Mouse (Mus musculus): Measurements from ENCODE around the gene Gm340. TPM values are rescaled to one million over a fixed set of nuclear protein-coding genes. Genes with fewer than 3 reads are reported as not detected.

Gene Gm340
- polyA plus RNA-seq, 1 experiment: 1.4 TPM

GRCm38 (mm10) chr19:41560856-41561255, 21.3 kb upstream of the Gm340 start:
- Histone ChIP-seq H3ac (ENCODE audit: control insufficient read depth, insufficient read length) (no peak overlapping the region), H3K36me3 (ENCODE audit: control insufficient read depth, insufficient read depth) (peaks cover 10% of the 10 kb centered on the region), H3K4me3 (no peak overlapping the region), H3K79me2 (ENCODE audit: control insufficient read depth, insufficient read depth) (peaks cover 7% of the 10 kb centered on the region), H3K4me2 (ENCODE audit: low read depth) (no peak overlapping the region), H3K27me3 (ENCODE audit: control insufficient read depth, insufficient read depth, insufficient read length) (no peaks in the 10 kb centered on the region)
- TF ChIP-seq CEBPB (IDR thresholded peaks at IDR 0.05; ENCODE audit: insufficient read depth, poor library complexity, severe bottlenecking) (no peak), SRF (IDR thresholded peaks at IDR 0.05; ENCODE audit: control insufficient read depth, insufficient read length, low read depth) (no peak), MYOG (IDR thresholded peaks at IDR 0.05; ENCODE audit: control insufficient read depth in 1 of 3, insufficient read depth in 1 of 3, insufficient read length in 2 of 3, low read depth in 2 of 3) (no peak), POLR2AphosphoS2 (IDR thresholded peaks at IDR 0.05; ENCODE audit: insufficient read length, low read depth) (no peak), TCF12 (IDR thresholded peaks at IDR 0.05; ENCODE audit: insufficient read depth, poor library complexity, severe bottlenecking) (no peak), REST (IDR thresholded peaks at IDR 0.05; ENCODE audit: insufficient read depth, insufficient read length) (no peak), USF1 (IDR thresholded peaks at IDR 0.05; ENCODE audit: low read depth) (no peak), MAX (IDR thresholded peaks at IDR 0.05; ENCODE audit: low read depth) (no peak), POLR2A (IDR thresholded peaks at IDR 0.05; ENCODE audit: insufficient read length, low read depth) (no peak), E2F4 (IDR thresholded peaks at IDR 0.05; ENCODE audit: insufficient read depth) (no peak), TCF3 (IDR thresholded peaks at IDR 0.05; ENCODE audit: insufficient read length, low read depth) (no peak), MYOD1 (IDR thresholded peaks at IDR 0.05; ENCODE audit: control insufficient read depth in 1 of 3, insufficient read length in 2 of 3, low read depth in 2 of 3) (no peak)

DNA sequence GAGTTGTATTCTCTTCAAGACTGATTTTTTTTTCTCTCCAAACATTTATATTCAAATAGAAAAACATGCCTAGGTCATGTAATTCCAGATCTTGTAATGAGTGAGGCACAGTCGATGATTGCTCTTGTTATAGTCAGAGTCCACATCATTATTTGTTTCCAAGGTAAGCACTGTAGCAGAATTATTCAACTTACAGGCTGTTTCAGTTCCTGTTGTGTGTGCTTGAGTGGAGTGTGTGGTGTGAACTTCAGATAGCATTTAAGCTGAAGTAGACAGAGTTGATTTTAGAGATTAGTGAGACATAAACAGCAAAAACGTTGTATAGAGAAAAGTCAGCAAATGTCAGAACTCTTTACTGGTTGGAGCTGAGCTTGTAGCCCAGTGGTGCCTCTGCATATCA, 13.4 kb upstream of the Gm340 start:
- Histone ChIP-seq H3K79me2 (ENCODE audit: control insufficient read depth, insufficient read depth) (peaks cover 7% of the 10 kb centered on the region), H3ac (ENCODE audit: control insufficient read depth, insufficient read length) (no peak overlapping the region), H3K36me3 (ENCODE audit: control insufficient read depth, insufficient read depth) (no peaks in the 10 kb centered on the region), H3K27me3 (ENCODE audit: control insufficient read depth, insufficient read depth, insufficient read length) (no peaks in the 10 kb centered on the region), H3K4me2 (ENCODE audit: low read depth) (no peak overlapping the region), H3K4me3 (no peak overlapping the region)
- no peak for TF ChIP-seq CEBPB (IDR thresholded peaks at IDR 0.05; ENCODE audit: insufficient read depth, poor library complexity, severe bottlenecking)
- TF ChIP-seq E2F4 (IDR thresholded peaks at IDR 0.05; ENCODE audit: insufficient read depth): no peak
- no peak for TF ChIP-seq POLR2AphosphoS2 (IDR thresholded peaks at IDR 0.05; ENCODE audit: insufficient read length, low read depth)

- no peaks in the 10 kb centered on the region for H3K79me2 ChIP-seq (ENCODE audit: control insufficient read depth, insufficient read depth)
- no peak overlapping the region for H3ac ChIP-seq (ENCODE audit: control insufficient read depth, insufficient read length)
- H3K4me3 ChIP-seq: no peak overlapping the region
- H3K27me3 ChIP-seq (ENCODE audit: control insufficient read depth, insufficient read depth, insufficient read length): no peaks in the 10 kb centered on the region
- H3K36me3 ChIP-seq (ENCODE audit: control insufficient read depth, insufficient read depth): no peaks in the 10 kb centered on the region
- TF ChIP-seq E2F4 (IDR thresholded peaks at IDR 0.05; ENCODE audit: insufficient read depth) (no peak), SRF (IDR thresholded peaks at IDR 0.05; ENCODE audit: control insufficient read depth, insufficient read length, low read depth) (no peak), MYOG (IDR thresholded peaks at IDR 0.05; ENCODE audit: control insufficient read depth in 1 of 3, insufficient read depth in 1 of 3, insufficient read length in 2 of 3, low read depth in 2 of 3) (no peak), POLR2A (IDR thresholded peaks at IDR 0.05; ENCODE audit: insufficient read length, low read depth) (no peak), MYOD1 (IDR thresholded peaks at IDR 0.05; ENCODE audit: control insufficient read depth in 1 of 3, insufficient read length in 2 of 3, low read depth in 2 of 3) (no peak), USF1 (IDR thresholded peaks at IDR 0.05; ENCODE audit: low read depth) (no peak), REST (IDR thresholded peaks at IDR 0.05; ENCODE audit: insufficient read depth, insufficient read length) (no peak), TCF12 (IDR thresholded peaks at IDR 0.05; ENCODE audit: insufficient read depth, poor library complexity, severe bottlenecking) (no peak), MAX (IDR thresholded peaks at IDR 0.05; ENCODE audit: low read depth) (no peak), TCF3 (IDR thresholded peaks at IDR 0.05; ENCODE audit: insufficient read length, low read depth) (no peak), POLR2AphosphoS2 (IDR thresholded peaks at IDR 0.05; ENCODE audit: insufficient read length, low read depth) (no peak), CEBPB (IDR thresholded peaks at IDR 0.05; ENCODE audit: insufficient read depth, poor library complexity, severe bottlenecking) (no peak)
- no peak overlapping the region for H3K4me2 ChIP-seq (ENCODE audit: low read depth)
These were observed 8.5 kb upstream of the Gm340 start for GRCm38 (mm10) chr19:41573700-41574099.

DNA sequence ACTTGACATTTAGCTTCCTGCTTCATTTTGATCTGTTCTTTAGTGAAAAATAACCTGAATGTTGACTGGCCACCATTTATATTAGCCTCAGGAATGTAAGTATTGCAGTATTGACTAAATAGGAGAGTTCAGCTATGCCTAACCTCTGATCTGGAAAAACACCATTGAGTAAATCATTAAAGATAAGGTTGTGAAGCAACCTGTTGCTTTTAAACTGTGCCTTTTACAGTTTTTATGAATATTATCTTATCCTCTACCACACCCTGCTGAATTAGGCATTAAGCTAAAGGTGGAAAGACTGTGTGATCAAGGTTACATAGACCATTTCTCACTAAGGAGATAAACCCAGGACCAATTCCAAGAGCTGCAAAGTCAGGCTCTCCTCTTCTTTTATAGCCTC, 4.6 kb upstream of the Gm340 start:
- no peak overlapping the region for H3ac ChIP-seq (ENCODE audit: control insufficient read depth, insufficient read length)
- peaks cover 5% of the 10 kb centered on the region for H3K36me3 ChIP-seq (ENCODE audit: control insufficient read depth, insufficient read depth)
- no peak overlapping the region for H3K4me2 ChIP-seq (ENCODE audit: low read depth)
- no peaks in the 10 kb centered on the region for H3K79me2 ChIP-seq (ENCODE audit: control insufficient read depth, insufficient read depth)
- no peak overlapping the region for H3K4me3 ChIP-seq
- no peaks in the 10 kb centered on the region for H3K27me3 ChIP-seq (ENCODE audit: control insufficient read depth, insufficient read depth, insufficient read length)
- no peak for TF ChIP-seq CEBPB (IDR thresholded peaks at IDR 0.05; ENCODE audit: insufficient read depth, poor library complexity, severe bottlenecking)
- no peak for TF ChIP-seq MAX (IDR thresholded peaks at IDR 0.05; ENCODE audit: low read depth)
- TF ChIP-seq POLR2AphosphoS2 (IDR thresholded peaks at IDR 0.05; ENCODE audit: insufficient read length, low read depth): no peak
- no peak for TF ChIP-seq USF1 (IDR thresholded peaks at IDR 0.05; ENCODE audit: low read depth)
- TF ChIP-seq MYOG (IDR thresholded peaks at IDR 0.05; ENCODE audit: control insufficient read depth in 1 of 3, insufficient read depth in 1 of 3, insufficient read length in 2 of 3, low read depth in 2 of 3): no peak
- no peak for TF ChIP-seq E2F4 (IDR thresholded peaks at IDR 0.05; ENCODE audit: insufficient read depth)
- TF ChIP-seq POLR2A (IDR thresholded peaks at IDR 0.05; ENCODE audit: insufficient read length, low read depth): no peak
- TF ChIP-seq MYOD1 (IDR thresholded peaks at IDR 0.05; ENCODE audit: control insufficient read depth in 1 of 3, insufficient read length in 2 of 3, low read depth in 2 of 3): no peak
- no peak for TF ChIP-seq TCF12 (IDR thresholded peaks at IDR 0.05; ENCODE audit: insufficient read depth, poor library complexity, severe bottlenecking)
- TF ChIP-seq REST (IDR thresholded peaks at IDR 0.05; ENCODE audit: insufficient read depth, insufficient read length): no peak
- TF ChIP-seq TCF3 (IDR thresholded peaks at IDR 0.05; ENCODE audit: insufficient read length, low read depth): no peak
- no peak for TF ChIP-seq SRF (IDR thresholded peaks at IDR 0.05; ENCODE audit: control insufficient read depth, insufficient read length, low read depth)

Measured in myocyte (in vitro differentiated cells).